Mouse (Mus musculus) stomach, postnatal 0 days (tissue): ENCODE data around the gene Trim38. TPM values are rescaled to one million over a fixed set of nuclear protein-coding genes. Genes with fewer than 3 reads are reported as not detected.

Experiments
- ATAC-seq: fragments of 200-750 bp; cut with Nextera tagmentation; 2 replicates; pipeline ENCODE4 v1.8.0; 2017; ENCODE audit not compliant: low FRiP score, low TSS enrichment
- DNase-seq: peaks from one replicate; pipeline ENCODE4 v3.0.0-alpha.2; 2016; ENCODE audit warnings: low spot score
- H3K27ac ChIP-seq: fragments of 300-500 bp; sonication (generic); replicated peaks from 2 replicates; pipeline ENCODE4 v1.5.1; 2014; ENCODE audit warnings: mild to moderate bottlenecking, control low read depth
- H3K27me3 ChIP-seq: fragments of 300-500 bp; sonication (generic); 2 replicates; pipeline ENCODE4 v1.6.1; 2014; ENCODE audit warnings: low read length; ENCODE audit not compliant: control insufficient read depth, insufficient read depth
- H3K36me3 ChIP-seq: fragments of 300-500 bp; sonication (generic); 2 replicates; pipeline ENCODE4 v1.6.1; 2014; ENCODE audit warnings: low read length, mixed read lengths; ENCODE audit not compliant: control insufficient read depth, insufficient read depth
- H3K4me1 ChIP-seq: fragments of 300-500 bp; sonication (generic); replicated peaks from 2 replicates; pipeline ENCODE4 v1.6.1; 2014; ENCODE audit warnings: antibody characterized with exemption; ENCODE audit not compliant: control insufficient read depth, insufficient read depth
- H3K4me2 ChIP-seq: fragments of 300-500 bp; sonication (generic); replicated peaks from 2 replicates; pipeline ENCODE4 v1.6.1; 2014; ENCODE audit warnings: low read depth, mild to moderate bottlenecking, control low read depth, moderate library complexity
- H3K4me3 ChIP-seq: fragments of 300-500 bp; sonication (generic); 2 replicates; pipeline ENCODE4 v1.5.1; 2014; ENCODE audit warnings: low read depth, low read length, control low read depth
- H3K9ac ChIP-seq: fragments of 300-500 bp; sonication (generic); 2 replicates; pipeline ENCODE4 v1.6.1; 2014; ENCODE audit warnings: mild to moderate bottlenecking, low read length, control low read depth, mixed read lengths
- H3K9me3 ChIP-seq: fragments of 300-500 bp; sonication (generic); 2 replicates; pipeline ENCODE4 v1.6.1; 2016; ENCODE audit warnings: low read length; ENCODE audit not compliant: control insufficient read depth
- CTCF ChIP-seq: IDR thresholded peaks from 2 replicates; pipeline ENCODE4 v1.5.1; 2016; ENCODE audit warnings: antibody characterized with exemption, low read depth, mild to moderate bottlenecking, moderate library complexity
- EP300 ChIP-seq: optimal IDR thresholded peaks from 2 replicates; pipeline ENCODE3; 2016; ENCODE audit warnings: antibody characterized with exemption
- WGBS: fragments of 180-500 bp; shearing (Covaris S2); extraction: QIAGEN DNeasy Blood & Tissue Kit; methylation state at CpG from one replicate; pipeline ENCODE4 v1.1.7; 2014; 5-methylcytosine and 5-hydroxymethylcytosine counted together
- polyA plus RNA-seq: library from polyadenylated mRNA; unstranded; fragments of >200 nt; fragmentation: Nextera tagmentation; extraction: Ambion mirVana; gene quantifications from 2 replicates; pipeline ENCODE4 v1.2.1, GENCODE M21; 2015

Trim38 gene
- polyA plus RNA-seq, 1 experiment from 2014 or later, result 0.18 TPM

DNA sequence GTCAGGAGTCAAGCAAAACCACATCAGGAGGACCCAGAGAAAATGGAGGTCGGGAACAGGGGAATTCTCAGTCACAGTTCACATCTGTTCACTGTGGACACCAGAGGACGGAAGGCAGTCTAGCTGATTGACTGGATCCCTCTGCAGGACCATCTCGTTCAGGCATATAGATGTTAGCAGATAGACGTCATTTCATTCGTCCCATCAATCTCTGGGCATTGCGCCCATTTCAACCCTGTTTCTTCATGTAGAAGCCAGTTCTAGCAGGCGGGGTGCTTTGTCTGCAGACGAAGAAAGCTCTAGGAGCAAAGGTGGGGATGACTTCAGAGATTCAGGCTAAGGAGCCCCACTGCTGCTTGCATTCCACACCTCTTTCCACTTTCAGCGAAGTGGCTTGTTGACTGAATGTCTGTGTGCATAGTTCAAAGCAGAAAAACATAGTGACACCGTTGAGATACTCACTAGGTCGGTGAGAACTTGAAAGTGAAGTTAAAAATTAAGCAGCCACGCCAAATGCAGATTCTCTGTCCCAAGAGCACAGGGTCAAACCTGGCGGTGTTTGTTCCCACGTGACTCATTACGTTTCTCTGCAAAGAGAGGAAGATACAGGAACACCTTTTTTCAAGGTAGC, 36.8 kb downstream of the Trim38 start, which contains the start of gene Slc17a2:
Gene Slc17a2 (plus strand): TSS at position 572 of the 631 bp plus-strand sequence.
- no peak within 1 kb of the TSS for H3K9ac ChIP-seq
- no peak within 1 kb of the TSS for H3K4me2 ChIP-seq
- H3K36me3 ChIP-seq, result no peaks in the 10 kb centered on the region
- no peaks in the 10 kb centered on the region for H3K4me1 ChIP-seq
- no peak within 1 kb of the TSS for H3K4me3 ChIP-seq
- DNase-seq (peak; percentile 21), ATAC-seq (peak; percentile 81)
- H3K9me3 ChIP-seq, result no peaks in the 10 kb centered on the region
- TF ChIP-seq EP300 (no peak), CTCF (no peak)
- 62% methylated on average over 15 of the region's 15 CpGs for WGBS
- no peak within 1 kb of the TSS for H3K27ac ChIP-seq
- H3K27me3 ChIP-seq, result no peaks in the 10 kb centered on the region

DNA sequence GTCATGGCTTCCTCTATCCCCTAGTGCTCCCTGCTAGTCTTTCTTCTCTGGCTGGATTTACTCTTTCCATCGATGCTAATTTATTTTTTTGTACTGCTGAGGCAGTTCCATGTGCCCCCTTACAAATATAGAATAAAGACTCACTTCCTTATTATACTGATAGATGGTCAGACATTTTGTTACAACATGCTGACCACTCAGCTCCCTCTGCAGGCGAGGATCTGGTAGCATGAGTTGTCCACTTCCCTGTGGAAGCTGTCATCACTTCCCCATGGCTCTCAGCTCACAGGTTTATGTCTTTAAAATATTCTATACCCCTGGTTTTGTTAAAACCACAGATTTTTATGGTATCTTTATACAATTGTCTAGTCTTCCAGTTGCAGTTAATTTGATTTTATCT, 46.4 kb downstream of the Trim38 start:
- WGBS, result 65% methylated on average over 2 of the region's 2 CpGs
- H3K4me3 ChIP-seq, result no peak overlapping the region
- TF ChIP-seq EP300 (no peak), CTCF (peak; percentile 50)
- H3K4me1 ChIP-seq, result no peaks in the 10 kb centered on the region
- no peaks in the 10 kb centered on the region for H3K36me3 ChIP-seq
- H3K4me2 ChIP-seq, result no peak overlapping the region
- ATAC-seq (no peak), DNase-seq (peak; percentile 25)
- H3K27me3 ChIP-seq, result no peaks in the 10 kb centered on the region
- H3K9me3 ChIP-seq, result no peaks in the 10 kb centered on the region
- no peak overlapping the region for H3K27ac ChIP-seq
- no peak overlapping the region for H3K9ac ChIP-seq

DNA sequence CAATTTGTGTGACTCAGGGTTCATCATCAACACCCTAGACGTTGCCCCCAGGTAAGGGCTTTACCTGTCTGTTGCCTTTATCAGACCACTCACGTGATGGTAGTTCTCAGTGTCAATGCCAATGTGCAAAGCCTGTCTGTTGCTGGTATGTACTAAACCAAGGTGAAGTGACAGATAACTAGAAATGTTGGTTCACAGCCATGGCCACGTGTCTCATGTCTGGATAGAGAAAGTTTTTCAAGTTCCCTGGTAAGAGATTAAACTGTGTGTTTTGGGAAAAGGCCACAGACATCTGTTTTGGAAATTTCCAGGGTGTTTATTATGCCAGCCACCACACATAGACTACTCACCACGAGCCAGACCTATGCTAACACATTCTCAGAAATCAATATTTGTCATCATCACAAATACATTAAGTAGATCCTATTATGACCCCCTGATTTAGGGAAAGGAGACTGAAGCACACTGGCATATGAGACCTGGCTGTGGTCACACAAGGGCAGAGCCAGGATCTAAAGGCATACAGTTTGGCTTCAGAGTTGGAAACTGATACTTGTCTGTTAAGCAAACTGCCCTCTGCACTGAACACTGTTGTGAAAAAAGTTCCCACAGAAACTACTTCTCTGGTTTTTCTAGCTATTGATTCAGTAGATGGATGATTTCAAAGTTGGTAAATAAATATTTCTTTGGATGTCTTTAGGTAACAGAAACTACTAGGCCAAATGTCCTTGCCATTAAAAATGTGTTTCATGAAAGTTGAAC, 50.6 kb downstream of the Trim38 start:
- 61% methylated on average over 4 of the region's 4 CpGs for WGBS
- H3K27ac ChIP-seq, result no peak overlapping the region
- no peak overlapping the region for H3K4me2 ChIP-seq
- ATAC-seq (no peak), DNase-seq (no peak)
- H3K4me3 ChIP-seq, result no peak overlapping the region
- H3K36me3 ChIP-seq, result no peaks in the 10 kb centered on the region
- no peaks in the 10 kb centered on the region for H3K9me3 ChIP-seq
- TF ChIP-seq EP300 (no peak), CTCF (no peak)
- no peaks in the 10 kb centered on the region for H3K27me3 ChIP-seq
- no peaks in the 10 kb centered on the region for H3K4me1 ChIP-seq
- H3K9ac ChIP-seq, result no peak overlapping the region

DNA sequence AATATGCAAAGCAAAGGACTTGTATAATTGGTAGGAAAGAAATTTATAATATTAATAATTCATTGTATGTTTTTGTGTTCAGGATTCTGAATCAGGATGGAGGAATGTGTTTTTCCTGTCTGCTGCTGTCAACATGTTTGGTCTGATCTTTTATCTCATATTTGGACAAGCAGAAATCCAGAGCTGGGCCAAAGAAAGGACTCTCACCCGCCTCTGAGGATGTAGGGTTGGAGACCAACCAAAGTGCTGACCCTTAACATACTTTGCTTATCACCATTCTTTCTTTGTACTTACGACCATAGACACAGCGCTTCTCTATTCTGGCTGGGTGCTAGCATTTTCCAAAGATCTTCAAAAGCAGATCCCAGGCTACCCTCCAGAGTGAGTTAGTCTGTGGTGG, 52.5 kb downstream of the Trim38 start:
- no peaks in the 10 kb centered on the region for H3K9me3 ChIP-seq
- H3K9ac ChIP-seq, result no peak overlapping the region
- no peaks in the 10 kb centered on the region for H3K27me3 ChIP-seq
- no peak for ATAC-seq
- no peak overlapping the region for H3K4me3 ChIP-seq
- no peaks in the 10 kb centered on the region for H3K36me3 ChIP-seq
- no peak overlapping the region for H3K4me2 ChIP-seq
- DNase-seq, result no peak
- H3K27ac ChIP-seq, result no peak overlapping the region
- no peaks in the 10 kb centered on the region for H3K4me1 ChIP-seq
- no peak for TF ChIP-seq EP300
- TF ChIP-seq CTCF, result no peak
- WGBS, result 73% methylated on average over 3 of the region's 3 CpGs

DNA sequence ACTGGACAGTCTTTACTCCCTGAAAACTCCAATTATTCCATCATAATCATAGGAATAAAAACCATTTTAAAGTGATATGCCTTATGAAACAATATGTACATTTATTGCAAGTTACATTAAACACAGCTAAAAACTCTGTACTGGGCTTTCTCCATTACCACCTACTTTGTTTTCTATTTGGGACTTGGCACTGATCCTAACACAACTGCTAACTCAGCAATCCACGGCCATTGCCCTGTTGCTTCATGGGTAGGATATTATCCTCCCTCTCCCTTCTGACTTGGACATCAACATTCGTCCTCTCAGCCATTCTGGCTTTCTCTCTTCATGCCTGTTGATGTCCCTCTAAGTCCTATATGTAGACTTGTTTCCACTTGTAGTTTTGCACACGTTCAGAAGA, 56.9 kb downstream of the Trim38 start:
- no peak for DNase-seq

DNA sequence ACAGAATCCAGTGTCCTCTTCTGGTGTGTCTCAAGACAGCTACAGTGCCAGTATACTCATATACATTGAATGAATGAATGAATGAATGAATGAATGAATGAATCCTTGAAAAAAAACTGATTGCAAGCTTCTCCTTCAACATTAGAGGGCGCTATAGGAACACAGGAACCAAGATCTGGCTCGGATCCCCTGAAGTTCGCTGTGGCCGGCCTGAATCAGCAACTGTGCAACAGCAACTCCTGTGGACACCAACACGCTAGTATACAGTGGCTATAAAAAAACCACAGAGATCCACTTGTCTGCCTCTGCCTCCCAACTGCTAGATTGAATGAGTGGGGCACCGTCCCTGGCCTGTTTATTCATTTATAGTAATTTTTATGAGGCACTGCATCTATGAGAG, 63.3 kb downstream of the Trim38 start:
- DNase-seq (peak; percentile 35), ATAC-seq (no peak)
- H3K27ac ChIP-seq, result no peak overlapping the region
- no peak overlapping the region for H3K4me2 ChIP-seq
- no peaks in the 10 kb centered on the region for H3K9me3 ChIP-seq
- H3K9ac ChIP-seq, result no peak overlapping the region
- H3K4me1 ChIP-seq, result no peaks in the 10 kb centered on the region
- no peaks in the 10 kb centered on the region for H3K27me3 ChIP-seq
- TF ChIP-seq CTCF (peak; percentile 87), EP300 (no peak)
- WGBS, result 14% methylated on average over 6 of the region's 6 CpGs
- no peak overlapping the region for H3K4me3 ChIP-seq
- H3K36me3 ChIP-seq, result no peaks in the 10 kb centered on the region

More for the DNA sequence above, 56.9 kb downstream of the Trim38 start:
- Histone ChIP-seq H3K9me3 (no peaks in the 10 kb centered on the region), H3K4me1 (no peaks in the 10 kb centered on the region), H3K36me3 (no peaks in the 10 kb centered on the region), H3K27ac (no peak overlapping the region), H3K4me2 (no peak overlapping the region), H3K27me3 (no peaks in the 10 kb centered on the region), H3K9ac (no peak overlapping the region), H3K4me3 (no peak overlapping the region)
- 56% methylated on average over 3 of the region's 3 CpGs for WGBS
- TF ChIP-seq CTCF (no peak), EP300 (no peak)
- no peak for ATAC-seq
